Mouse (Mus musculus) testis, adult 2 months (tissue): ENCODE data around the gene Bloc1s5. TPM values are rescaled to one million over a fixed set of nuclear protein-coding genes. Genes with fewer than 3 reads are reported as not detected.

ENCODE experiments used
- H3K27ac ChIP-seq: fragments of 200-500 bp; 2 replicates; pipeline ENCODE4 v1.5.1; 2012; ENCODE audit warnings: low read depth, low read length; ENCODE audit not compliant: control insufficient read depth, insufficient read depth
- H3K27me3 ChIP-seq: fragments of 200-500 bp; 2 replicates; pipeline ENCODE4 v1.6.1; 2012; ENCODE audit warnings: mild to moderate bottlenecking, low read length, moderate library complexity; ENCODE audit not compliant: control insufficient read depth, insufficient read depth
- H3K36me3 ChIP-seq: fragments of 200-500 bp; 2 replicates; pipeline ENCODE4 v1.6.1; 2012; ENCODE audit warnings: mild to moderate bottlenecking, low read length; ENCODE audit not compliant: control insufficient read depth, insufficient read depth
- H3K4me1 ChIP-seq: fragments of 200-500 bp; 2 replicates; pipeline ENCODE4 v1.6.1; 2012; ENCODE audit warnings: low read length; ENCODE audit not compliant: control insufficient read depth, insufficient read depth
- H3K4me3 ChIP-seq: fragments of 200-500 bp; 2 replicates; pipeline ENCODE4 v1.5.1; 2012; ENCODE audit warnings: low read depth, mild to moderate bottlenecking, low read length, moderate library complexity, mixed read lengths; ENCODE audit not compliant: control insufficient read depth
- CTCF ChIP-seq: fragments of 200-500 bp; IDR thresholded peaks from 2 replicates; pipeline ENCODE4 v1.5.1; 2012; ENCODE audit warnings: low read depth, mild to moderate bottlenecking, inconsistent platforms, low read length, moderate library complexity; ENCODE audit not compliant: control insufficient read depth, insufficient read depth, insufficient replicate concordance
- POLR2A ChIP-seq: fragments of 200-500 bp; IDR thresholded peaks from 2 replicates; pipeline ENCODE4 v1.6.1; 2012; ENCODE audit warnings: low read depth, mild to moderate bottlenecking, inconsistent platforms, low read length, moderate library complexity; ENCODE audit not compliant: control insufficient read depth
- polyA plus RNA-seq: library from polyadenylated mRNA; depleted of rRNA; stranded (reverse); fragments of >200 nt; gene quantifications from 2 replicates; pipeline ENCODE4 v1.2.3, GENCODE M21; 2012

Bloc1s5 gene
- polyA plus RNA-seq, 1 experiment = 5.3 TPM

DNA sequence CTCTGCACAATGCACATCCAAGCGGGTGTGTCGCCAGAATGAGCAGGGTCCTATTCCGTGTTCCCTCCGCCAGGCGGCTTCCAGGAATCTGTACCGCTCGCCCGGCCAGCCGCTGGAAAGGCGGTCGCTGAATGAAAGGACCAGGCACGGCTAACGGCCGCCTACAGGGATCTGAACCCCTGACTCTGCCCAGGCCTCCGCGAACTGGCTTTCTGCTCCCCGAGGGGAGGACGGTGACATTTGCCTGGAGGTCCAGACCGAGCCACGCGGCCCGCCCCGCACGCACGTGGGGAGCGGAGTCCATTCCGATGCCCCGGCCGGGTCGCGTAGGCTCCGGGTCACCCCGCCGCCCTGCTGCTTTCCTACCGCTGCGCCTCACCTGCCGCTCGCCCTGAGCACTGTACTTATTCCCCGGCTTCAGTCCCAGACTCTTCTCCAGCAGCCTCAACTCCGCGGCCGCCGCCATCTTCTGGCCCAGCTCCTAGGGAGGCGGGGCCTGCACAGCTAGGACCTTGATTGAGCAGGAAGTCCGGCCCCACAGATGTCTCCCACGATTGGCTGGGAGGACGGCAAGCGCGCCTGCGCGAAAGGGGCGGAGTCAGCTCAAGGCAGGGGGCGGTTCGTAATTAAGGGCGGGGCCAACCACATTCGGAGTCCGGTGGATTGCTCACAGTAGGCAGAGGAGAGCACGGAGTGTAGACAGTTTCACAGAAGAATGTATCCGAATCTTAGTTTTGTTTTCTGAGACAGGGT, 23.8 kb upstream of the Bloc1s5 start, which contains the start of gene Eef1e1:
TSS of gene Eef1e1 (minus strand) at position 531 of the 753 bp plus-strand sequence.
- Histone ChIP-seq H3K36me3 (peaks cover 2% of the 10 kb centered on the region), H3K27ac (peak within 1 kb of the TSS; percentile 81), H3K4me3 (peak within 1 kb of the TSS; percentile 91), H3K4me1 (peaks cover 3% of the 10 kb centered on the region), H3K27me3 (no peaks in the 10 kb centered on the region)
- TF ChIP-seq POLR2A (peak; percentile 82), CTCF (peak; percentile 32; the same call in 1 of the 2 replicates)

DNA sequence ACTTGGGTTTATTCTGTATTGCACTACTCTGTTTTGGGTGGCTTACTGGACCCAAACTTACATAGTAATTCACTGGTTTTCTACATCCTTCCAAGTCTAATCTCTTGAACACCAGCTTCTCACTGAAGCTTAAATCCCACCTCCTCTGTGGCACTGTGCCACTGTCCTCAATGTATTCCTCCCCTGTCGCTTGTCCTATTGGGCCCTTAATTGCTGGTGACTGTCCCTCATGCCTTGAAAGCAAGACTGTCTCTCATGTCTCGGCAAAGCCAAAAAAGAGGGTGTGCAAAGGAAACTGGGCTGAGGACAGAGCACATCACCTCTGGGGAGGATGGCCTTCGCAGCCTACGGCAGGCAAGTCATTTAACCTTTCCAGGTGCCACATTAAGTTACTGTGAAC, 23.0 kb upstream of the Bloc1s5 start:
- Histone ChIP-seq H3K27ac (no peak overlapping the region), H3K4me3 (no peak overlapping the region; the same call in 1 of the 2 replicates), H3K4me1 (peaks cover 3% of the 10 kb centered on the region), H3K36me3 (peaks cover 2% of the 10 kb centered on the region), H3K27me3 (no peaks in the 10 kb centered on the region)
- no peak for TF ChIP-seq POLR2A
- no peak for TF ChIP-seq CTCF

DNA sequence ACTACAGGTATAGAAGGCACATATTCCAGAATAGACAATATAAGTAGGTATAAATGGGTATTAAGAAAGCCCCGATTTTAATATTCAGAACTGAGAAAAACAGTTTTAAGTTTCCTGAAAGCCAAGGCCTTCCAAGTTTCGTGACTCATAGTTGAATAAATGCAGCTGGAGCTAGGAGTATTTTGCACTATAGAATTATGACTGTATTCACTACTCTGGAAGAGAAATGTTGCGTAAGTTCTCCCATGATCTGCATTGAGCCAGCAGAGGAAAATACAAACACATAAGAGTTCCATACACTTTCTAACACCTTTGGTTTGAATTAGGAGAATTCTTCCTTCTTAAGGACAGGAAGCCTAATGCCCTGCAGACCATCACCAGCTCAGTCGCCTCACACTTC, 15.4 kb upstream of the Bloc1s5 start:
- Histone ChIP-seq H3K36me3 (no peaks in the 10 kb centered on the region; the same call in none of the 2 replicates), H3K4me3 (no peak overlapping the region), H3K27me3 (no peaks in the 10 kb centered on the region), H3K4me1 (no peaks in the 10 kb centered on the region), H3K27ac (no peak overlapping the region)
- no peak for TF ChIP-seq POLR2A
- no peak for TF ChIP-seq CTCF

DNA sequence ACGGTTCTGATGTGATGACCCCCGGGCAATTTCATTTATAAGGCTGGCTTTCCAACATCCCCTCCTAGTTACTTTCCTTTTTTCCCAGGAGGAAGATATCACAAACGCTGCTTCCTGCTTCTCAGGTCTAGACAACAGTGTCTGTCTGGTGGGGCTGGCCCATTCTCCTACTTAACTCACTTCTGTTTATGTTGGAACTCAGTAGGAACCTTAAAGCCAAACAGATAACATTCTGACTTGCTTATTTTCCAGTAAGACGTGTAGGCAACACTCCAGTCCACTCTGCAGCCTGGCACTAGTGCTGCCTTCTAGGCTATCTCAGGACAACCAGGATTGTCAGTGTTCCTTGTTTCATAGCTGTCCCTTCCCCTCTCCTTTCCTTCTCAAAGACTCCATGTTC, 14.2 kb upstream of the Bloc1s5 start:
- Histone ChIP-seq H3K27me3 (no peaks in the 10 kb centered on the region), H3K4me3 (no peak overlapping the region), H3K4me1 (no peaks in the 10 kb centered on the region), H3K36me3 (no peaks in the 10 kb centered on the region; the same call in 1 of the 2 replicates), H3K27ac (no peak overlapping the region)
- no peak for TF ChIP-seq CTCF
- no peak for TF ChIP-seq POLR2A

DNA sequence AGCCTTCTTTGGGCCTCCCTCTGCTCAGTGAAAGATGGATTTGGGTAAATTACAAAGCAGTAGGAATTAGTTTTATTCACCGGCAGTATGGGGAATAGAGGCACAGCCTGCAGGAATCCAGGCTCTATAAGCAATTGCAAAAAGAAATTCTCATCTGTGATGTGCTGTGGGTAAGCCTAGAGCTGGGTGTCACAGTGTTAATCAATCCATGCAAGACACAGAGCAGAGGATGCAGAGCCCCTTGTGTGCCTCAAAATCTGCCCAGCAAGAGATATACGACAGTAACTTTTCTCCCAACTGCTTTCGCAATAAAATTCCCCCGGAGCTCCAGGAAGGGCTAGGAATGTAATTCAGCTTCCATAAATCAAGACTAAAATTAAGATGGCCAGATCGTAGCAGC, 6.5 kb upstream of the Bloc1s5 start:
- Histone ChIP-seq H3K27ac (no peak overlapping the region), H3K27me3 (no peaks in the 10 kb centered on the region), H3K36me3 (no peaks in the 10 kb centered on the region; the same call in 1 of the 2 replicates), H3K4me1 (no peaks in the 10 kb centered on the region), H3K4me3 (no peak overlapping the region)
- TF ChIP-seq CTCF (no peak), POLR2A (no peak)

DNA sequence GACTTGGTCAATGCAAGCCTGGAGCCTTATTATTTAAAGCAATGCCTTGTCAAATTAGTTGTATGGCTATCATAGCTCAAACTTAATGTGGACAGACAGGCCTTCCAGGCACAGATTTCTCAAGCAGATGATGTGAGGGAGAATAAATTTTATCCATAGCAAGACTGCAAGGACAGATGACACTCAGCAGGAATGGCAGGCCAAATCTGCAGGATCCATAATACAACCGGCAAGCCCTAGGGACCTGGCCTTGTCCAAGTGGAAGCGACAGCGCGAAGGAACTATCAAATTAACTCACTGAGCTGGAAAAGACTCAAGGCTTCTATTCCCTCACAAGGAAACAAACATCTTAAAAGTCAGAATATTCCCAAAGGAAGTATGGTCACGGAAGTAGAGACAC, 6.1 kb upstream of the Bloc1s5 start:
- Histone ChIP-seq H3K36me3 (no peaks in the 10 kb centered on the region; the same call in 1 of the 2 replicates), H3K27ac (no peak overlapping the region), H3K4me1 (no peaks in the 10 kb centered on the region), H3K27me3 (no peaks in the 10 kb centered on the region), H3K4me3 (no peak overlapping the region)
- no peak for TF ChIP-seq CTCF
- no peak for TF ChIP-seq POLR2A

DNA sequence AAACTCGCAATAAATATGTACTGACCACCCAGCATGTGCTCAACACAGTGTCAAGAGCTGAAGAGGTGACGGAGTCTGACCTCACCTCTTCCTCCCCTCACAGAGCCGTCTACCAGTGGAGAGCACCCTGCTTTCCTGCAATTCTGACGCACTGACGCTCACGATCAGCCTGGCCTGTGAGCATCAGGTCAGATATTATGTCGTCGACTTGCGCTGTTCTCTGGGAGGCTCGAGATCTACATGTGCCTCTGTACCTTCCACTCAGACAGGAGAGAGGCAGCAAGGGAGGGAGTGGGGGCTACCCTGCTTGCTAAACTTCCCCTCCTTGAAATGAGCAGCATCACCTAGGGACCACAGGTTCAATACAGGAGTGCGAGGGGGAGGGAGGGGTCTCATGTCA, 3.8 kb upstream of the Bloc1s5 start:
- no peaks in the 10 kb centered on the region for H3K36me3 ChIP-seq
- H3K27ac ChIP-seq = no peak overlapping the region

More for the DNA sequence above, 3.8 kb upstream of the Bloc1s5 start:
- H3K4me1 ChIP-seq = peaks cover 5% of the 10 kb centered on the region
- no peaks in the 10 kb centered on the region for H3K27me3 ChIP-seq
- no peak for TF ChIP-seq CTCF
- no peak for TF ChIP-seq POLR2A
- H3K4me3 ChIP-seq = no peak overlapping the region
